Mouse (Mus musculus): Measurements from ENCODE around the gene Nadk2.

The Nadk2 gene

GRCm38 (mm10) chr15:9070912-9071555 lies at the start of gene Nadk2:
Gene Nadk2, plus strand, starts transcription at chr15:9071260.
- DNase-seq: peak; percentile 99

GRCm38 (mm10) chr15:9055704-9056103 lies 15.4 kb upstream of the Nadk2 start:
- no peak for DNase-seq

DNA sequence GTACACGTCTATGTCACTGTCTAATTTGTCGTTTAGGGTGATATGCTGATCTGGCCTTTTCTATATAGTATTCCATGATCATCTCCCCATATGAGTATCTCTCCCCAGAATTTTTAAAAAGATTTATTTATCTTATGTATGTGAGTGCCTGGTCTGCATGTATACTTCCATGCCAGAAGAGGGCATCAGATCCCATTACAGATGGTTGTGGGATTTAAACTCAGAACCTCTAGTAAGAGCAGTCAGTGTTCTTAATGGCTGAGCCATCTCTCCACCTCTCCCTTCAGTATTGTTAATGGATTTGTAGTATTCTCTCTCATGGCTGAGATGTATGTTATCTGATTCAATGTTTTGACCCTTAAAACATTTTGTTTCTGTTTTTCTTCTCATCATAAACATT lies 11.2 kb upstream of the Nadk2 start:
- DNase-seq: no peak

DNA sequence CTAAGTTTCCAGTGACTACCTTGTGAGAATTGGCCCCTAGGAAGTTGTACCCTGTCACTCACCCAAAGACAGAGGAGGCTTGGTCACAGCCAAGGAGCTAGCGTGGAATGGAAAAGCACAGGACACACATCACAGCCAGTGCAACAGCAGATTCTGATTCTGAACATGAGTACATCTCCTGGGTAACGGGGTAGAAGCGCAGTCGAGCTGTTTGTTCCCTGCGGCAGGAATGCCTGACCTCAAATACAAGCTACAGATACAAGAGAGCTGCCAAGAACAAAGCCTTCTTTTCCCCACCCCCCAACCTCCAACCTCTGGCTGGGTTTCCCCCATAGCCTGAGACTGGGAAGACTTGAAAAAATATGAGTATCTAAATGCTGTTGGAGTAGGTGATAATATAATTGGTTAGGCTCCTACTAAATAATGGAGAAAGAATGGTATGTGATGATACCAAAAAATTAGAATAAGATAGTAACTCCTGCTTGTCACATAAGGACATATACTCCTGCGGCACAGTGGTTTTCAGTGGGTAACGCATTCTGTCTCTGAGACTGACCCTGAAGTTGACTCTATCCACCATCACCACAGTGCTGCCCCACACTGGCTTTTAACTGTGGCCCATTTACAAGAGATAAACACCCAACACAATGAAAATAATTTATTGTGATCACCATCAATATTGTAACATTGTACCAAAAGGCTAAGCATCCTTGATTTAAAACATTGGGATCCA lies 9.7 kb upstream of the Nadk2 start:
- peak; percentile 78 for DNase-seq

- no peak for DNase-seq
Measured at GRCm38 (mm10) chr15:9068881-9069280, 2.2 kb upstream of the Nadk2 start.

GRCm38 (mm10) chr15:9070353-9070752 lies 707 bp upstream of the Nadk2 start:
- DNase-seq: no peak

DNA sequence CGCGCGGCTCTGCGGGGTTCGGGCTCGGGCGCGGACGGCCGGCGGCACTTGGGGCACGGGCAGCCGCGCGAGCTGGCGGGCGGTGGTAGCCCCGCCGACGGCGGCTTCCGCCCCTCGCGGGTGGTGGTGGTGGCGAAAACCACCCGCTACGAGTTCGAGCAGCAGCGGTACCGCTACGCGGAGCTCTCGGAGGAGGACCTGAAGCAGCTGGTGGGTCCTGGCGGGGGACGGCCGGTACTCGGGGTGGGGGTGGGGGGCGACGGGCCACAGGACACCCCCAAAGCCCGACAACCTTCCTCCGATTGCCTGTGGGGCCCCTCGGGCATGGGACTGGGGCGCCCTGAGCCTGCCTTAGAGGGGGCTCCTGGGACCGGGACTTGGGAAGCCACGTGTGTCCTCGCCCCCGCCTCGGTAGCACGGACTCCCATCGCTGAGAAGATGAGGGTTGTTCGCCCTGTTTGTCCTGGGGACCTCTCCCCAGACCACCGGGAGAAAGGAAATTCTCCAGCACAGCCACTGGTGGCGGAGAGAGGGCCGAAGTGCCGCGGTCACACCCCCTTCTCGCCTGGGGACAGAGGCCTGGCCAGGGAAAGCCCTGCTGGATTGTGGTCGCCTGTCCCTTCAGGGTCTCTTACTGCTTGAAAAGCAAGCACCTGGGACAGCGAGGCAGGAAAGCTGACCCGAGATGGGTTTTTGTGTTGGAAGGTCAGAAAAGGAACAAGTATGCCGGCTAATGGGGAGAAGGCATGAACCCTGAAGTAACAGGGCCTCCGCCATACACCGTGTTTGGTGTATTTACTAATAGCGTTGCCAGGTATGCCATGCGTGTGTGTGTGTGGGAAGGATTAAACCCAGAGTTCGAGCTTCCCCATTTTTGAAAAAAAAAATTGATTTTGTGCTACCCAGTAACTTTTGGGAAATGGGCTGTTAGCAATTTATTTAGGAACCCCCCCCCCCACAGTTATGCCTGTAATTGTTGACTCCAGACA lies 790 bp downstream of the Nadk2 start:
- DNase-seq: peak; percentile 26

- no peak for DNase-seq
Measured at GRCm38 (mm10) chr15:9072630-9073029, 1.6 kb downstream of the Nadk2 start.

GRCm38 (mm10) chr15:9073067-9073608 lies 2.1 kb downstream of the Nadk2 start:
- DNase-seq: no peak

GRCm38 (mm10) chr15:9073684-9074083 lies 2.6 kb downstream of the Nadk2 start:
- DNase-seq: no peak

GRCm38 (mm10) chr15:9074139-9074538 lies 3.1 kb downstream of the Nadk2 start:
- no peak for DNase-seq

- DNase-seq: no peak
Measured at GRCm38 (mm10) chr15:9074671-9075070, 3.6 kb downstream of the Nadk2 start.

GRCm38 (mm10) chr15:9075608-9076200 lies 4.6 kb downstream of the Nadk2 start:
- no peak for DNase-seq

DNA sequence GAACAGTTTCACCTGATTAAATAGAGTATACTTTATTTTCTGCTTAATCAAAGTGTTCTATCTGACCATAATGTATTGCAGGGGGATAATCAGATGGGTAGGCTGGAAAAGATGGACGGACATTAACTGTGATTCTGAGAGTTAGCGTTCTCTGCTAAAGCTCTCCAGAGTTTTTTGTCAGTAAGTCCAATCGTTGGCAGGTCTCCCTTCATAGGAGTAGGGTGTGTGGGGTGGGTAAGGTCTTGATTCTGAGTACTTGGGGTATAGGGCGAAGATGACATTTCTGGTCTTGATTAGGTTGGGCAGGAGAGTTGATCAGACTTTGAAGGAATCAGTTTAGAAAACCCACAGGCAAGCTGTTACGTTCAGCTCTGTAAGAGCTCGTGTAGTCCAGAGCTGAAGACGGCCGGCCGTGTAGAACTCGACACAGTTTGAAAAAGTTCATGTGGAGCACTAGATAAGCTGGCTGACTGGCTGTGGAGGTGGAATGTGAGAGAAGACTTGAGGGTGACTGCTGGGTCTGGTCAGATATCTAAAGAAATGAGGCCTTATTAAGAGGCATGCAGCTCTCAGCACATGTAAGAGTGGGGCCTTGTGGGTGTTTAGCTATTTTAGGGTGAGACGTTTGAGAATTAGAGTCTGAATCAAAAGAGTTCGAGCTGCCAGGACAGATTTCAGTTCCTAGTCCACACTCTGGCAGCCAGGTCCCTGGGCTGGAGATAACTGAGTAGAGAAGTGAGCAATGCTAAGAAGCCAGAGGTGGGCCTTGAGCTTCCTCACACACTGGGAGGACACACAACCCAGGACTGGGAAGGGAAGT lies 7.6 kb downstream of the Nadk2 start:
- DNase-seq: no peak

- no peak for DNase-seq
Measured at GRCm38 (mm10) chr15:9079626-9080025, 8.6 kb downstream of the Nadk2 start.

- no peak for DNase-seq
Measured at GRCm38 (mm10) chr15:9080206-9080605, 9.1 kb downstream of the Nadk2 start.

GRCm38 (mm10) chr15:9081294-9081693 lies 10.2 kb downstream of the Nadk2 start:
- no peak for DNase-seq

- no peak for DNase-seq
Measured at GRCm38 (mm10) chr15:9082753-9083152, 11.7 kb downstream of the Nadk2 start.

DNA sequence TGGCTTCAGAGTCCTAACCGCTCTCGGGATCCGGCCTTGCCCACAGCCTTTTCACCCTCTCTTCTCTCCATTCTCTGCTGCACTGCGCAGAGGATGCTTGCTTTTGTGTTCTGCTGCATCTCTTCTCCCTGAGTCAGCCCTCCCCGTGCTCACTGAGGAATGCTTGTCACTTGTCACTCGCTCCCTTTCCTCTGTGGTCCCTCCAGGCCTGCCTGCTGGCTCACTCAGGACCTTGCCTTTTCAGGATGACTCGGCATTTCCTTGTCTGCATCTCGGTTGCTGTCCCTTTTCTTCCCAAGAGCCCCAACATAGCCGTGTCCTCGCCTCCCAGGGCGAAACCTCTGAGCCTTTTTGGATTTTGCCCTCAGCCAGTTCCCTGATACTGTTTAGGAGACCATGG lies 15.8 kb downstream of the Nadk2 start:
- no peak for DNase-seq

DNA sequence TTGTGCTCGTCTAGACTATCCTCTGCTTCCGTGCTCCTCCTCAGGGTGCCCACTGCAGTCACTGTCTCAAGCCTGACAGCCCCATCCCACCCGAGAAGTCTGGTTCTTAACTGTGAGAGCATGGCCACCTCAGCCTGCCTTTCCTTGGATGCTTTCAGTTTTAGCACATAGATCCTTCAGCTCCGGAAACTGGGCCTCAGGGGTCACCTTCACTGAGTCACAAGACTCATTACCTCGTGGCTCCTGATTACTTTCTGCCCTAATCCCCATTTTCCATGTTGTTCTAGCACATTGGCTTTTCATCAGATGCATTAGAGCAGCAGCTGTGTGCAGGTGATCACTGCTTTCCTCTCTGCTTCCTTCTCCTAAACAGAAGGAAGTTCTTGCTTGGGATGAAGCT lies 16.4 kb downstream of the Nadk2 start:
- DNase-seq: no peak

- no peak for DNase-seq
Measured at GRCm38 (mm10) chr15:9087895-9088682, 17.0 kb downstream of the Nadk2 start.
